Mouse (Mus musculus) regulatory T cell (primary cell): ENCODE measurements around the gene Syt5.

ENCODE experiments used
- in situ Hi-C: fragments of 300-600 bp; cut with MboI, MseI; formaldehyde crosslinking; loops from one replicate; pipeline ENCODE4 v1.15.1; 2025; ENCODE audit warnings: high pct_unique_total_duplicates

The Syt5 gene

DNA sequence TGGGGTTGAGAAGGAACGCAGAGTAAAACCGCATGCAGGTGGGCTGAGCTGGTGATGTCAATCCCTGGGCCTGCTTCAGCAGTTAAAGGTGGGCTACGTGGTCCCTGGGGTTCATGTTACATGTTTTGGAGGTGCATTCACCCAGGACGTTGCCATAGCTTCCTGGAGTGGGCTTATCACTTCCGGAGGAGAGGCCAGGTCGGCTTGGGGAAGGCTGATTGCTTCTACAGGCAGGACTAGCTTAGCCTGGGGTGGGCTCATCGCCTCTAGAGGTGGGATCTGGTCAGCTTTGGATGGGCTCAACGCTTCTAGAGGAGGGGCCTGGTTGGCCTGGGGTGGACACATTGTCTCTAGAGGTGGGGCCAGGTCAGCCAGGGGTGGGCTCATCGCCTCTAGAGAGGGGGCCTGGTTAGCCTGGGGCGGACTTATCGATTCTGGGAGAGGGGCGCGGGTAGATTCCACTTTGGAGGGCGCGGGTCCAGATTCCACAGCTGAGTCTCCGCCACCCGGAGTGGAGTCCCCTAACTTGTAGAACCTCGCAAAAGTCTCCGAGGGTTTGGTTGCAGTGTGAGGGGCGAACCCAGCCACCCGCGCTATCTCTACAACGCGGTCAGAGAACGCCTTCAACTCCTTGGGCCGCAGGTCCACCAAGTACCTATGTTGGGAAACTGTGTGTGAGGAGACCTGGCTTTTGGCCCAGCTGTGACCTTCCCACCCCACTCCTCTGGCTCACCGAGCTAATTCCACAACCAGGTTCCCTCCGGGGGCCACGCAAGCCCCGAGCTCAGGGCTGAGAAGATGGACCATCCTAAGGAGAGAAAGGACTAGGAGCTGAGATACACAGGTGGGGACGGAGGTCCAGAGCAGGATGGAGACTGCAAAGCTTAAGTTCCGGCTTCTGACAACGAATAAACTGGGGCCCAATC, 23.9 kb downstream of the Syt5 start:
- in situ Hi-C loops, result loop anchor here (5.0 to 25.0 kb wide), 3 partner anchors 91 to 1864 kb away; partner anchors contain the start of genes Smim17 and Zfp28

- in situ Hi-C loops, result loop anchor here (5.0 to 25.0 kb wide), 3 partner anchors 90 to 1865 kb away; partner anchors contain the start of genes Smim17 and Zfp28
Observed at GRCm38 (mm10) chr7:4522292-4522691, 25.0 kb downstream of the Syt5 start.

GRCm38 (mm10) chr7:4521231-4522003, 25.9 kb downstream of the Syt5 start:
- in situ Hi-C loops, result loop anchor here (5.0 to 25.0 kb wide), 3 partner anchors 89 to 1866 kb away; partner anchors contain the start of genes Smim17 and Zfp28

GRCm38 (mm10) chr7:4518487-4518886, 28.9 kb downstream of the Syt5 start:
- in situ Hi-C loops, result loop anchor here (25.0 kb wide), 1 partner anchor 1869 kb away; the partner anchor contains the start of genes Smim17 and Zfp28

DNA sequence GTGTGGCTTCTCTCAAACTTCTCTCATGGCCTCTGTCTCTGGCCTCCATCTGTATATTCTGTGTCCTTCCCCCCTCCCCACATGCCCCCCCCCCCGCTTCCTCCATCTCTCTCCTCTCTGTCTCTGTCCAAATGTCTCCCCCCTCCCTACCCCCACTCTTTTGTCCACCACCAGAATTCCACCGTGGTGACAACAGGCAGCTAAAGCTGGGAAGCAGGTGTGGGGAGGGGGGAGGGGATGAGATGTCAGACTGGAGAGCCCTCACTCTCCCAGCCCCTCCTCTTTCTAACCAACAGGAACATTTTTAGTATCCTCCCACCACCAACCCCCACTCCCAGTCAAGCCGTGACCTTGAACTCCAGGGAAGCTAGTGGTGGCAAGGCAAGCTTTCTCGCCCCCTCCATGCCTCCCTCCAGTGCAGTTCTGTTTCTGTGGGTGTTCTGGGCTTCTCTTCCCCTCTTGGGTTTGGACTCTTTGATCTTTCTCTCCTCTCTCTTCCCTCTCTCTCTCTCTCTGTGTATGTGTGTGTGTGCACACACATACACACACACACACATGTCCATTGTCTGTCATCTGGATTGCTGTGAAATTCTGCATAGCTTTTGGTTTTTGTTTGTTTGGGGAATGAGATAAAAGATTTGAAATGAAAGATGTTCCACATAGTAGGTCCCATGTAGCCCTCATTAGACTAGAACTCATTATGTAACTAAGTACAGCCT, 30.9 kb downstream of the Syt5 start, which contains the start of gene Tnnt1:
TSS of gene Tnnt1 (minus strand) at position 51 of the 719 bp plus-strand sequence.
- in situ Hi-C loops, result loop anchor here (25.0 kb wide), 1 partner anchor 1871 kb away; the partner anchor contains the start of genes Smim17 and Zfp28

- in situ Hi-C loops, result loop anchor here (25.0 kb wide), 1 partner anchor 1871 kb away; the partner anchor contains the start of genes Smim17 and Zfp28
Observed at GRCm38 (mm10) chr7:4515853-4516252, 31.5 kb downstream of the Syt5 start.

- in situ Hi-C loops, result loop anchor here (25.0 kb wide), 1 partner anchor 1873 kb away; the partner anchor contains the start of genes Smim17 and Zfp28
Observed at GRCm38 (mm10) chr7:4513829-4514712, 33.3 kb downstream of the Syt5 start.

- in situ Hi-C loops, result loop anchor here (25.0 kb wide), 1 partner anchor 1874 kb away; the partner anchor contains the start of genes Smim17 and Zfp28
Observed at GRCm38 (mm10) chr7:4513236-4513635, 34.1 kb downstream of the Syt5 start.

- in situ Hi-C loops, result loop anchor here (25.0 kb wide), 1 partner anchor 1876 kb away; the partner anchor contains the start of genes Smim17 and Zfp28
Observed at GRCm38 (mm10) chr7:4511489-4512224, 35.7 kb downstream of the Syt5 start.

DNA sequence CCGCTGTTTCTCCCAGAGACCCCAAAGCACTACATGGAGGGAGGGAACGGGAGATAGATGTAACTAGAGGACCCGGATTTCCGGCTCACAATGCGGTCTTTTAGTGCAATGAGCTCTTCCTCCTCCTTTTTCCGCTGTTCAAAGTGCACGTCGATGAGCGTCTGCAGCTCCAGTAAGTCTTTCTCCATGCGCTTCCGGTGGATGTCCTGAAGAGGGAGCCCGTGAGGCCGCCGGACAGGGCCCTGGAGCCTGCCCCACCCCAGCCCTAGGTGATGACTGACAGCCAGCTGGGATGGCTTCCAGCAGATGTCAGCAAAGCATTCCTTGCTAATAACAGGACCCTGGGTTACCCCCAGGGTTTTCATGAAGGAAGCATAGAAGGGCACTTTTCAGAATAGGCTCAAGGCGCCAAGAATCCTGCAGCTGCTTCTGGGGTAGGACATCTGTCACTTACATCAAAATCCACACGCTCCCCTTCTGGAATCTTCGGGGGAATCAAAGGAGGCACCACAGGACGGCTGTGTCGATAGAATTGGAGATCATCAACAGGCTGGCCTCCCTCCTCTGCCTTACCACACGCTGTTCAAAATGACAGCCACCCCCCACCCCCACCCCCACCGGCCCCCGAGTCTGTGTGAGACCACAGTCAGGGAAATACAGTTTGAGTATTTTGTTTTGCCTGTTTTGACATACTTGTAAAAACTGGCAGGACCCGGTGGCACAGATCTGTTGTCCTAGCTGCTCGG, 37.3 kb downstream of the Syt5 start:
- in situ Hi-C loops, result loop anchor here (25.0 kb wide), 1 partner anchor 1877 kb away; the partner anchor contains the start of genes Smim17 and Zfp28

GRCm38 (mm10) chr7:4508739-4509116, 38.6 kb downstream of the Syt5 start:
- in situ Hi-C loops, result loop anchor here (25.0 kb wide), 1 partner anchor 1879 kb away; the partner anchor contains the start of genes Smim17 and Zfp28

DNA sequence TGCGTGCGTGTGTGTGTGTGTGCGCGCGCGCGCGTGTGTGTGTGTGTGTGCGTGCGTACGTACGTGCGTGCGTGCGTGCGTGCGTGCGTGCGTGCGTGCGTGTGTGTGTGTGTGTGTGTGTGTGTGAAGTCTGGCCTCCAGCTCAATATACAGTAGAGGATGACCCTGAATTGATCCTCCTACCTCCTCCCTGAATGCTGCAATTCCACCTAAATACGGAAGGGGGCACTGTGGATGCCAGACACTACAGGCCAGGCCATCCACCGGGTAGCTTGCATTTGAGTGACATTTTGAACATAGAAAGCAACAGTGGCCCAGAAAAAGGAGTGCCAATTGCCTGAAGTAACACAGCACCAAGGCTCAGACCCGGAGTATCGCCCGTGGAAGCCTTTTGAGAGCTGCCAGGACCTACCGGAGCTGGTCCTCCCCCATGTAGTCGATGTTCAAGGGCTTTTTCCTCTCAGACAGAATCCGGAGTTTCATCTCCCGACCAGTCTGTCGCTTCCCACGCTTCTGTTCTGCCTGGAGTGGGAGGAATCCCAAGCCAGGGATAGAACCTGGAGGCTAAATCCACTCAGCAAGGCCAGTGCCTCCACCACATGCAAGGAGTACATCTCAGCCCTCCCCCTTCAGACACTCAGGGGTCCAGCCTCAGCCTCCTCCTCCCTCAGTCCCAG, 39.1 kb downstream of the Syt5 start:
- in situ Hi-C loops, result loop anchor here (25.0 kb wide), 1 partner anchor 1879 kb away; the partner anchor contains the start of genes Smim17 and Zfp28

GRCm38 (mm10) chr7:4507220-4507619, 40.1 kb downstream of the Syt5 start:
- in situ Hi-C loops, result loop anchor here (25.0 kb wide), 1 partner anchor 1880 kb away; the partner anchor contains the start of genes Smim17 and Zfp28

- in situ Hi-C loops, result loop anchor here (25.0 kb wide), 1 partner anchor 1882 kb away; the partner anchor contains the start of genes Smim17 and Zfp28
Observed at GRCm38 (mm10) chr7:4504646-4505435, 42.5 kb downstream of the Syt5 start.

DNA sequence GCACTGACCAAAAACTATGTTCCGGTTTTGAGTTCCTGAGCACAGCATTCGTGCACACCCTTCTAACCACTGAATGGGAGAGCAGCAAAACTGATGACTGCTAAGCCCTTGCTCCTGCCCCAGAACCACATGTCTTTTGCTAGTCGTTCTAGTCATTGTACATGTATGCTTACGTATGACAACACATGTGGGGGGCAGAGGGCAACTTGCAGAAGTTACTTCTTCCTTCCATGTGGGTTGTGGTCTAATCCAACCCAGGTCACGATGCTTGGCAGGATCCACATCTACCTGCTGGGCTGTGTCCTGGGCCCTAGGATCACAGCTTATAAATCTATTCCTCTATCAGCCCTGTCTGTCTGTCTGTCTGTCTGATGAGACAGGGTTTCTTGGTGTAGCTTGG, 43.5 kb downstream of the Syt5 start:
- in situ Hi-C loops, result loop anchor here (25.0 kb wide), 1 partner anchor 1883 kb away; the partner anchor contains the start of genes Smim17 and Zfp28

DNA sequence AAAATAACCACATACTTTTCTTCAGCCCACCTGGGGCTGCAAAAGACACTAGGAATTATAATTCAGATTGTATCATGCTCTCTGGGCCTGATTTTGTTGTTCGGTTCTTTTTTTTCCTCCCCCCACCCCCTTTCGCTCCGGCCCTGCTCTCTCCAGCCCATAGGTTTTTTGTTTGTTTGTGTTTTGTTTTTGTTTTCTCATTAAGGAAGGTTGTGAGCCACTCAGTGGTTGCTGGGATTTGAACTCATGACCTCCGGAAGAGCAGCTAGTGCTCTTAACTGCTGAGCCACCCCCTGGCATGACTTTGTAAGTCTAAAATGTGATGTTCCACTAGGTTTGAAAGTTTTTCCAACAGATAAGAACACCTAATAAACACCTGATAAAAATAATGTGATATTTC, 44.2 kb downstream of the Syt5 start:
- in situ Hi-C loops, result loop anchor here (25.0 kb wide), 1 partner anchor 1884 kb away; the partner anchor contains the start of genes Smim17 and Zfp28
